Mouse (Mus musculus): Measurements from ENCODE around the gene Gas2l1.

- TF ChIP-seq POLR2A (IDR thresholded peaks at IDR 0.05; ENCODE audit: low read depth, low read length) (no peak), CTCF (conservative IDR thresholded peaks at IDR 0.05; ENCODE audit: insufficient read depth, insufficient read length, low read depth, low read length) (no peak)
Observed at GRCm38 (mm10) chr11:5100801-5101200, 35.7 kb upstream of the Gas2l1 start.

Data from kidney, adult 2 months (tissue).